Mouse (Mus musculus): ENCODE results near the gene 2900026A02Rik.

Gene 2900026A02Rik

GRCm38 (mm10) chr5:113045511-113046273, 175.3 kb downstream of the 2900026A02Rik start:
- POLR2A ChIA-PET, result interaction anchor here in 2 of 4 experiments (0.7 to 1.2 kb wide), 3 partner anchors 18 to 117 kb away, joined by 3 to 6 read pairs (median 3); no protein-coding TSS in a partner anchor
- CTCF ChIA-PET, result interaction anchor here in 2 of 4 experiments (0.5 to 1.3 kb wide), 4 partner anchors 9 to 575 kb away, joined by 3 to 6 read pairs (median 4); no protein-coding TSS in a partner anchor

- CTCF ChIA-PET, result interaction anchor here in 1 of 4 experiments (0.7 to 0.9 kb wide), 3 partner anchors 35 to 173 kb away, joined by 3 read pairs; no protein-coding TSS in a partner anchor
Measured at GRCm38 (mm10) chr5:113043531-113043930, 177.5 kb downstream of the 2900026A02Rik start.

GRCm38 (mm10) chr5:113041567-113042071, 179.4 kb downstream of the 2900026A02Rik start:
- POLR2A ChIA-PET, result interaction anchor here in 2 of 4 experiments (0.9 to 1.1 kb wide), 2 partner anchors 12 to 510 kb away, joined by 3 read pairs; no protein-coding TSS in a partner anchor
- CTCF ChIA-PET, result interaction anchor here in 1 of 4 experiments (0.6 kb wide), 1 partner anchor 1242 kb away, joined by 5 read pairs; no protein-coding TSS in a partner anchor

More at GRCm38 (mm10) chr5:113043531-113043930, 177.5 kb downstream of the 2900026A02Rik start:
- POLR2A ChIA-PET, result no interaction called here

DNA sequence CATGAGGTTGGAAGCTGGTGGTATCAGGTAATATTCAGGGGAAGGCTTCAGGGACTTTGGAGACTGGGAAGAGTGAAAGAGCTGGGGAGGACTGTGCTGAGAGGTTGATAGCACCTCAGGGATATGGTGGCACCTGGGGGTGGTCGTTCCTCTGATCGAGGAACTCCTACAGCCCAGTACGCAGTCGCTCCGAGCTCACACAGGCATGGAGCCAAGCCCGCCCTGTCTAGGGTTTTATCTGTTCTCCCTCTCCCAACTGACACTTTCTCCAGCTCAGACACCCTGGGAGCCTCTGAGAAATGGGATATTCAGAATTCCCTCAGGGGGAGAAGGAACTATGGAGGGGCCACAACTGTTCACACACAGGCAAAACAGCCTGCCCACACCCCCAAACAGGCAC, 180.3 kb downstream of the 2900026A02Rik start:
- POLR2A ChIA-PET, result no interaction called here

GRCm38 (mm10) chr5:113038601-113039000, 182.4 kb downstream of the 2900026A02Rik start:
- ChIA-PET CTCF (no interaction called here), POLR2A (interaction anchor here in 1 of 4 experiments (0.7 kb wide), 1 partner anchor 736 kb away, joined by 4 read pairs; no protein-coding TSS in a partner anchor)

More for the DNA sequence above, 180.3 kb downstream of the 2900026A02Rik start:
- CTCF ChIA-PET, result interaction anchor here in 3 of 4 experiments (0.5 to 1.2 kb wide), 4 partner anchors 38 to 1249 kb away, joined by 3 to 4 read pairs (median 4); no protein-coding TSS in a partner anchor
